Mouse (Mus musculus): ENCODE data around the gene Msrb2. TPM values are rescaled to one million over a fixed set of nuclear protein-coding genes. Genes with fewer than 3 reads are reported as not detected.

Msrb2 gene
- total RNA-seq (2021) = 10 to 100 TPM; 24.6 to 27.9 TPM
- long read RNA-seq, experiment 1, transcript Msrb2-201 (5 exons, 1,196 nt) = major isoform, 13 of 14 reads
- long read RNA-seq, experiment 1, partial matches to known transcripts = 0 of 14 reads
- long read RNA-seq, experiment 1, other reads (novel, unspliced or antisense) = 1 of 14 reads
- long read RNA-seq, experiment 2, transcript Msrb2-201 (5 exons, 1,196 nt) = major isoform, 67 of 78 reads
- long read RNA-seq, experiment 2, partial matches to known transcripts = 0 of 78 reads
- long read RNA-seq, experiment 2, other reads (novel, unspliced or antisense) = 11 of 78 reads

DNA sequence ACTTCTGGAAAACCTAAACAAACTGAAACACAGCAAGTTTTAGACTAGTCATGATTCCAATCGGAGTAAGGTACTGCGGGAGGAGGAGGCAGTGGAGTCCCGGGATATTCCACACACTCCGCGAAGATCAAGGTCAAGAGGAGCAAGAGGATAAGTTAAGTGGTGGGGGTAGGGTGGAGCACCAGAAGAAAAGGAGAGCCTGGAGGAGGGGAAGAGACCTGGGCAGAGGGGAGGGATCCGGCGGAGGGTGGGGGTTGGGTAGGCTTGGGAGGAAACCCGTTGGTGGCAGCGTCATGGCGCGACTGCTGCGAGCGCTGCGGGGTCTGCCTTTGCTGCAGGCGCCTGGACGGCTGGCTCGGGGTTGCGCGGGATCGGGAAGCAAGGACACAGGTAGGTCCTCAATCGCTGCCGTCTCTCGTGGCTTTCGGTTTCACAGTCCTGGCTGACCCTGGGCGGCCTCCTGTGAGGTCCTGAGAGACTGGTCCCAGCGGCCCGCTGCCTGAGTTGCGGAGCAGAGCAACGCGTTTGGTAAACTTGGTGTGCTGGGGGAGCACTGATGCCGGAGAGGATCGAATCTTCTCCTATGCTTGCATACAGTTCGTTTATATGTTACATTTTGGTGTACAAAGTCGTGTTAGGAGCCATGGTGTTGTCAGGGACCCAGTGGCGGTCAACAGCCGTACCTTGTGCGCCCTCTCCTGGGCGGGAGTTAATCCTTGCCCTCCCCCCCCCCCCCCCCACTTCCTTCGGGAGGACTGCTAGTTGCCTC is at the start of gene Msrb2:
Msrb2 (plus strand) TSS at position 51 of the 769 bp plus-strand sequence.
- peak; percentile 71 to 74 for DNase-seq (ENCODE audit: low spot score in 2 of 2)

GRCm38 (mm10) chr2:19322448-19322847 is 48.8 kb upstream of the Msrb2 start:
- DNase-seq (ENCODE audit: low spot score in 2 of 2) = no peak

DNA sequence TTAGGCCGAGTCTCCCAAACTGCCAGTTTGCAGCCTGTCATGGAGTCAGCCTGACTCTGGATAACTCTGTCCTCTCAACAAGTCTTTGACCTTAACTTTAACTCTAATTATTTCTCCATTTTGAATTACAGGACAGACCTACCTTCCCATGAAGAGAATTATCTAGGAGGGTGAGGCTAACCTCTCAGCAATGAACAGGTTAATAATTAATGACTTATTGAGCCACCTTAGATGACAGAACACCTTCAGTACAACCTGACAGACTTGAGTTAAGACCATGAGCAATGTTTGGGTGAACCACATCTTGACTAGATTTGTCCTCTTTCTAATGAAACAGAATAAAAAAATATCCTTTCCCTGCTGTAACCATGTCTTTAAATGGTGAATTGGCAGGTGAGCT is 44.9 kb upstream of the Msrb2 start:
- DNase-seq (ENCODE audit: low spot score in 2 of 2) = no peak

GRCm38 (mm10) chr2:19327811-19328210 is 43.4 kb upstream of the Msrb2 start:
- DNase-seq (ENCODE audit: low spot score in 2 of 2) = no peak

GRCm38 (mm10) chr2:19343901-19344635 is 27.2 kb upstream of the Msrb2 start:
- DNase-seq (ENCODE audit: low spot score in 2 of 2) = peak in 1 of 2 experiments; percentile 32

DNA sequence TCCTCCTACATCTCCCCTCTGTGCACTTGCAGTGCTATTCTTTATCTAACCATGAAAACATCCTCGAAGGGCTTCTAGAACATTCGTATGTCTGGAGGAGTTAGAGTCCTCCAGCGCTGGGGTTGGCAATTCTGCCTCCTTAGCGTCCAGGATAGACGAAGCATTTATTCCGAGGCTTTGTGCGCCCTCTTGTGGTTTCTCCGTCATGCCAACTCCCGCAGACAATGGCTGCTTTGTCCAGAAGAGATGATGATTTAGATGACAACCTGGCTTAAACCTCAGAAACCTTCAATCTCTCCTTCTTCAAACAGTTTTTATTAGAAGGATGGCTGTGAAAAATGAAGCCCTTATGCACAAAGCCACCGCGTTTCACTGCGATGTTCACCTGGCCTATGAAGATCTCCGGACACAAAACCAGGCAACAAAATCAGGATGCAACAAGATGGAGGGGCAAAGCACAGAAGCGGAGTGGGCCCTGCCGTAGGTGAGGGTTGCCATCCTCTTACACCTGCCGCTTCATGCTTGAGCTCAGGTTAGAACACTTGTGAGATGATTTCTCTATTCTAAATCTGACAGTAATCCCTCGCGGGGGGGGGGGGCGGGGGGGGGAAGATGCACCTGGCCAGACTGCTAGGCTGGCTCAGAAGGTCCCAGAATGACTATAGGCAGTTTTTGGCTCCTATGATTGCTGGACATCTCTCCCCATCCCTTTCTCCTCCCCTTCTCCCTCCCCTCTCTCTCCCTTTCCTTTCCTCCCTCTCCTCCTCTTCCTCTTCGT is 26.4 kb upstream of the Msrb2 start:
- peak; percentile 82 to 85 for DNase-seq (ENCODE audit: low spot score in 2 of 2)

DNA sequence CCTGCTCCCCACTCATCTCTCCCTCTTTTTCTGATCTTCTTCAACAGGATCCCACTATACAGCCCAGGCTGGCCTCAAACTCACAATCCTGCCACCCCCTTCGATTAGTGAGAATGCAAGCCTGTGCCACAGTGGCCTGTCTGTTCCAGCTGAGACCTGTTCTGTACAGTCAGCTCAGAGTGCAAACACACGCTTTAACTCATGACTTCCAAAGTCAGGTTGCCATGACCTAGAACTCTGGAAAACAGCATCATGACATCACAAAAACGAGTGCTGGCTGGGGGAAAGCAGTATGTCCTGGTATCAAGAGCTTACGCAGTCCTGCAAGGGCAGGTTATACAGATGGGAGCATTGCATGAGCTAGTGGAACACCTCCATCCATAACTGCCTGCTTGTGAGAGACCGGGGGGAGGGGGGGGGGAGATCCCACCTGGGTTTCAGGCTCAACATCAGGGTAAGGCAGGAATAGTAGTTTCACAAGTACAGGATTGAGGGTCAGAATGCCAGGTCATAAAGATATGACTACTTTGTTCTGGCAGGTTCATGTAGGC is 25.8 kb upstream of the Msrb2 start:
- no peak for DNase-seq (ENCODE audit: low spot score in 2 of 2)

DNA sequence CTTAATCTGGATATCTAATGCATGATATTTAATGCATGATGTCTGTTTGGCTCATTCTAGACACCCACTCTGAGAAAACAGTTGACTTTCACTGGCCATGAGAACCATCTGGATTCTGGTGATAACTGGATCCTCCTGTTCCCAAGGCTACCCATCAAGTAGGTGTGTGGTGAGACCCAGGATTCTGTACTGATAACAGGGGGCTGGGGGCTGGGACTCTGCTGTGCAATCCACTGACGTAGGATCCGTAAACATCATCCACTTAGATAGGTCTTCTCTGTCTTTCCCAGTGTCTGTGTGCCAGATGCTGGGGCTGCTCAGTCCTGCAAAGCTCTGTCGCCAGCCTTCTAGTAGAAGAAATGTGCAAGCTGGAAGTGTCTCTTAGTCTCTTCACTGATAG is 22.8 kb upstream of the Msrb2 start:
- DNase-seq (ENCODE audit: low spot score in 2 of 2) = no peak

DNA sequence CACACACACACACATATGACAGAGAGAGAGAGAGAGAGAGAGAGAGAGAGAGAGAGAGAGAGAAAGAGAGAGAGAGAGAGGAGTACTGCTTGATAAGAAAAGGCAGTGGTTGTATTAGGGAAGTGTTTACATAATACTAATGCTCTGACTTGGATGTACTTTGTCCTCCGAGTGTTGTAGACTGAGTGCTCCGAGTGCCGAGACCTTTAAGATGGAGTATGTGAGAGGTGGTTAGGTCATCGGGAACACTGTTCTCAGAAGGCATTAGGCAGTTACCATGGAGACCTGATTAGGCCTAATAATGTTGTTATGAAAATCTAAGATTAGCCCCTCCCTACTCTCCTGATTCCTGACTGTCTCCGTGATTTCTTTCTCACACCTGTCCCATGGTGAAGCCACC is 21.1 kb upstream of the Msrb2 start:
- DNase-seq (ENCODE audit: low spot score in 2 of 2) = no peak

DNA sequence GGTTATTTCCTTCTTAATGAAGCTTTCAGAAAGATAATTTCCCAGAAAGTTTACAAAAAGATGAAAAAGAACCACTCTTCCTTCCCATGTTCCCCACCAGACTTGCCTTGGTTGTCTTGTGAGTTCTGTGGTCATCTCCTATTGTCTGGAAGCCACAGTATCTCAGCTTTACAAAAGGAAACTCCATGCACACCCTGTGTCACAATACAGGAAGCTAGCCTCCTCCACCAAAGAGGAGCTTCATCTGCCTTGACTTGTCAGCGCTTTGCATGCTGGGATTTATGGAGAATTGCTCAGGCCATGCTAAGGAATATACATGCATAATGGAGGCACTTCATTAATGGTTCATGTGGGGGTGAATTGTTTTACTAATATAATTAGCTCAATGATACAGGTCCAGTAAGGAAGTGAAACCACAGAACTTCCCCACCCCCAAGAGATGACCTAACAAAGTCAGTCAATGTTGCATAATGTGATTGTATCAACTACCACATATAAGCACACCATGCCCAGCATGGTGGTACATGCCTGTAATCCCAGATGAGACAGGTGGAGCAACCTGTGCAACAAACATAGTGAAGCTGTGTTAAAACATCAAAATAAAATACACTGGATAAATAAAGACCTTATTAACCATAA is 19.5 kb upstream of the Msrb2 start:
- no peak for DNase-seq (ENCODE audit: low spot score in 2 of 2)

DNA sequence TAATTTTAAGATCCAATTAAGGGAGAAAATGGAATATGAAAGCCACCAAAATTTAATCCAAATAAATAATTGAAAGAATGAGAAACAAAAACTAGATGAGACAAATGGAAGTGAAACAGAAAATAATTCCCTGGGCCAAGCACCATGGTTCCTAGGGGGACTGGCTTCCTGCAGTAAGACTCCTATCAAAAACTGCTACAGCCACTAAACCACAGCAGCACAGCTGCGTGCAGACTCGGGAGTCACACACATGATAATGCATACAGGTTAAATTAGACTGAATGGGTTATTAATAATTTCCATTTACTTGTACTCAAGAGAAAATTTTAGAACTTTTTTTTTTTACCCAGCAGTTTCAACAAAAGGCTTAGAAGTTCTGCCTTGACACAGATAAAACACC is 18.1 kb upstream of the Msrb2 start:
- no peak for DNase-seq (ENCODE audit: low spot score in 2 of 2)

GRCm38 (mm10) chr2:19362880-19363279 is 8.4 kb upstream of the Msrb2 start:
- DNase-seq (ENCODE audit: low spot score in 2 of 2) = no peak

DNA sequence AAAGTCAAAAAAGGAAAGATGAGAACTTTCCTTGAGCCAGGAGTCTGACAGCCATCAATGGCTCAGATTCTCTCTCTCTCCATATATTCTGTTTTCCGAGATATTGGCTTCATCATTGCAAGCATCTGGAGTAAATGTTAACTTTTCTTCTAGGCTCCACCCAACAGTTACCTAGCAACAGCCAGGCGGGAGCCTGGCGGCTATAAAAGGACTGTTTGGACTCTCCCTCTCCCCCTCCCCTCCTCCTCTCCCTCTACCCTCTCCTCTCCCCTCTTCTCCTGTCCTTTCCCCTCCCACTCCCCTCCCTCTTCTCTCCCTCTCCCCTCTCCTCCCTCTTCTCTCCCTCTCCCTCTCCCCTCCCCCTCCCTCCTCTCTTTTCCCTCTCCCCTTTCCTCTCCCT is 4.8 kb upstream of the Msrb2 start:
- DNase-seq (ENCODE audit: low spot score in 2 of 2) = no peak

GRCm38 (mm10) chr2:19367114-19367513 is 4.1 kb upstream of the Msrb2 start:
- no peak for DNase-seq (ENCODE audit: low spot score in 2 of 2)

DNA sequence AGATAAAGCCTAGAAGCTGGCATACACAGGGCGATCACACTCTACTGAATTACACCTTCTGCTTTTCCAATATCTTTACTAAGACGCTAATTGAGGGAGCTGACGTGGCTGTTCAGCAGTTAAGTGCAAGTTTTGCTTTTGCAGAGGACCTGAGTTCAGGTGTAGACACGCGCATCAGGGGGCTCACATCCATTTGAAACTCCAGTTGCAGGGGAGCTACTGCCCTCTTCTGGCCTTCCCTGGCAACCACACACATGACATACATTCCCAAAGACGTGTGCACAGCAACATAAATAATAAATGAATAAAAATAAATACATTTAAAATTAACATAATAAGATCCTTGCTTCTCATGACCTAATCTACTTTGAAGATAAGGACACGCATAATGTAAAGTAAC is 2.5 kb downstream of the Msrb2 start:
- no peak for DNase-seq (ENCODE audit: low spot score in 2 of 2)

GRCm38 (mm10) chr2:19380446-19380950 is 9.3 kb downstream of the Msrb2 start:
- DNase-seq (ENCODE audit: low spot score in 2 of 2) = no peak

DNA sequence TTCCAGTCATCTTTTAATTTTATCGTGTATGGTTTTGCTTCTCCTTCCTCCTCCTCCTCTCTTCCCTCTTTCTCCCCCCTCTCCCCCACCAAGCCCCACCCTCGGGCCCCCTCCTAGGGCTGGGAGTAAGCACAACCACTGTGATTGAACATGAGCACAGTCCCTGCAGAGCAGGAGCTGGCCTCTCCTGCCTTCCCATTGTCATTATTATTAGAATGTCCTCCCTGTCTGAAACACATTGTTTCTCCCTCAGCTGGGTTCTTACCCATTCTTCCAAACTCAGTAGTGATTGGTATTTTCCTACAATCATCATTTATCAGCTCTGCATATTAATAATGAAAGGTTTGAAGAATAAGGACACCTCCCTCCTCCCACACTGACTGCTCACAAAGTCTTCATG is 9.7 kb downstream of the Msrb2 start:
- DNase-seq (ENCODE audit: low spot score in 2 of 2) = no peak

GRCm38 (mm10) chr2:19382206-19382605 is 11.0 kb downstream of the Msrb2 start:
- no peak for DNase-seq (ENCODE audit: low spot score in 2 of 2)

DNA sequence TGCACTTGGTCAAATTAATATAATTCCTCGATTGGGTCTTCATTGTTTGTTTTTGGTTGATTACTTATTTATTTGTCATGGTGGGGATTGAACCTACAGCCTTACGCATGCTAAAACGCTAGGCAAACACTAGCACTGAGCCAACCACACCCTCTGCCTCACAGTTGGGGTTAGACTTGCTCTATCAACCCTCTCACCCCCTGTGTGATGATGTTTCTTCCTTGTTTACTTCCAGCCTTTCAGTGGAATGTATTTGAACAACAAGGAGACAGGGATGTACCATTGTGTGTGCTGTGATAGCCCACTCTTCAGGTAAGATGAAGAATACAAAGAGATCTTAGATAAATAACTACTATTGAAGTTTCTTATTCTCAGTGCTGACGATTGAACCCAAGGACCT is 11.8 kb downstream of the Msrb2 start:
- no peak for DNase-seq (ENCODE audit: low spot score in 2 of 2)

GRCm38 (mm10) chr2:19385772-19386171 is 14.5 kb downstream of the Msrb2 start:
- DNase-seq (ENCODE audit: low spot score in 2 of 2) = no peak

Data from adrenal gland, adult 18-20 months (tissue).